9 mouse cellular contexts compared by ENCODE assay signal in the genomic region with DNA sequence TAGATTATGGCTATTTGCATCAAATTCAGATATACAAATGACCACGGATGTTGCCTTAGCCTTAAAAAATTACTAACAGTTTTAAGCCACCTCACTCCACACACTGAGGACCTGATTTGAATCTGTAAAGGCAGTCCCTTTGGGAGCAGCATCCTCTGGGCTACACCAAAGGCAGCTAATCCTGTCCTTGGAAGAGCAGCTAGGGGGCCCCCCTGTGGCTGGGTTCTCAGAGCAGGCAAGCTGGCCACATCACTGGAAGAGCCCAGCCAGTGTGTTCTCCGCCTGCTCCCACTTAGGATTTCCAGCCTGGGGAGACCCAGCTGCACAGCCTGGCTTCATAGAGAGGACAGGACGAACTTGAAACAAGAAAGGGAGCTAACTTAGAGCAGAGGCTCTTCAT. TPM values are rescaled to one million over a fixed set of nuclear protein-coding genes. Genes with fewer than 3 reads are reported as not detected.
DNase-seq lines count a peak whose midpoint lies in the region; ATAC-seq and TF ChIP-seq lines count a peak whose summit lies in the region.
"Had no signal": no experiment of that assay in that cellular context is flagged by ENCODE, and none has a peak within 500 bp of the region (broad histone marks: within the 10 kb centered on the region; RNA-seq: fewer than 3 reads in every experiment).

No protein-coding gene starts in this region.

- no peaks in the 10 kb centered on the region for H3K4me1 ChIP-seq in hindbrain, postnatal 0 days (ENCODE audit: insufficient read depth, low read length)
- peaks cover 23% of the 10 kb centered on the region for H3K4me1 ChIP-seq in hindbrain, embryonic 13.5 days (replicated peaks)
- H3K4me1 ChIP-seq in brown adipose tissue, adult 24 weeks (ENCODE audit: control insufficient read depth, insufficient read depth, insufficient read length, low read length) = no peaks in the 10 kb centered on the region
- H3K4me1 ChIP-seq in forebrain, embryonic 16.5 days (replicated peaks; ENCODE audit: control insufficient read depth, insufficient read depth, low read length) = no peaks in the 10 kb centered on the region; the same call in 1 of the 2 replicates

- no peak overlapping the region for H3K9ac ChIP-seq in hindbrain, postnatal 0 days (replicated peaks; ENCODE audit: low read length)
- no peak overlapping the region for H3K9ac ChIP-seq in hindbrain, embryonic 13.5 days
- no peak overlapping the region for H3K9ac ChIP-seq in forebrain, embryonic 16.5 days (replicated peaks; ENCODE audit: low read depth, low read length)

- no peak overlapping the region for H3K4me2 ChIP-seq in hindbrain, postnatal 0 days (ENCODE audit: low read depth, low read length)
- H3K4me2 ChIP-seq in hindbrain, embryonic 13.5 days = no peak overlapping the region
- H3K4me2 ChIP-seq in forebrain, embryonic 16.5 days (ENCODE audit: low read length) = no peak overlapping the region

- TF ChIP-seq CTCF in hindbrain, postnatal 0 days (IDR thresholded peaks at IDR 0.05; ENCODE audit: low read depth) = peak; percentile 53

- peaks cover 9% of the 10 kb centered on the region; the same call in 1 of the 2 replicates for H3K79me2 ChIP-seq in macrophage (ENCODE audit: inconsistent target)

- no peaks in the 10 kb centered on the region for H3K9me3 ChIP-seq in hindbrain, postnatal 0 days (ENCODE audit: low read length)
- no peaks in the 10 kb centered on the region for H3K9me3 ChIP-seq in hindbrain, embryonic 13.5 days
- no peaks in the 10 kb centered on the region for H3K9me3 ChIP-seq in forebrain, embryonic 16.5 days (ENCODE audit: control insufficient read depth, low read length)

- H3K27me3 ChIP-seq in hindbrain, postnatal 0 days (ENCODE audit: insufficient read depth, low read length) = no peaks in the 10 kb centered on the region
- no peaks in the 10 kb centered on the region for H3K27me3 ChIP-seq in hindbrain, embryonic 13.5 days
- H3K27me3 ChIP-seq in forebrain, embryonic 16.5 days (replicated peaks; ENCODE audit: control insufficient read depth, insufficient read depth, low read length) = no peaks in the 10 kb centered on the region

- peak; percentile 42; the same call in 1 of the 2 replicates for ATAC-seq in hindbrain, postnatal 0 days
- no peak for ATAC-seq in hindbrain, embryonic 13.5 days (ENCODE audit: low FRiP score)
- no peak for ATAC-seq in forebrain, embryonic 16.5 days

- H3K4me3 ChIP-seq in hindbrain, postnatal 0 days (ENCODE audit: low read length) = no peak overlapping the region
- no peak overlapping the region for H3K4me3 ChIP-seq in hindbrain, embryonic 13.5 days
- no peak overlapping the region for H3K4me3 ChIP-seq in brown adipose tissue, adult 24 weeks (ENCODE audit: insufficient read depth, low read depth, low read length)
- H3K4me3 ChIP-seq in macrophage (ENCODE audit: inconsistent target) = no peak overlapping the region
- H3K4me3 ChIP-seq in forebrain, embryonic 16.5 days (replicated peaks; ENCODE audit: low read length) = no peak overlapping the region

- H3K27ac ChIP-seq in hindbrain, postnatal 0 days = no peak overlapping the region
- no peak overlapping the region for H3K27ac ChIP-seq in hindbrain, embryonic 13.5 days
- peak overlapping the region; percentile 28; the same call in 1 of the 2 replicates for H3K27ac ChIP-seq in brown adipose tissue, adult 24 weeks (replicated peaks; ENCODE audit: low read depth, low read length)
- peak overlapping the region; percentile 70 for H3K27ac ChIP-seq in macrophage
- H3K27ac ChIP-seq in forebrain, embryonic 16.5 days (ENCODE audit: low read length) = no peak overlapping the region

- peaks cover 54% of the 10 kb centered on the region for H3K36me3 ChIP-seq in hindbrain, postnatal 0 days (ENCODE audit: insufficient read depth, low read length)
- H3K36me3 ChIP-seq in hindbrain, embryonic 13.5 days = peaks cover 96% of the 10 kb centered on the region
- H3K36me3 ChIP-seq in macrophage (ENCODE audit: inconsistent target) = peaks cover 53% of the 10 kb centered on the region
- peaks cover 40% of the 10 kb centered on the region for H3K36me3 ChIP-seq in forebrain, embryonic 16.5 days (ENCODE audit: control insufficient read depth, insufficient read depth)

- DNase-seq in hindbrain, postnatal 0 days (ENCODE audit: low spot score) = peak; percentile 67
- DNase-seq in ES-CJ7 (ENCODE audit: low read depth, low spot score) = peak; percentile 38
- DNase-seq in induced T-regulatory cell, adult 2 months (ENCODE audit: low read depth) = peak; percentile 32
- no peak for DNase-seq in spleen, postnatal 36 days (ENCODE audit: low spot score in 2 of 2)

- 31% methylated on average over 3 of the region's 3 CpGs for WGBS in hindbrain, postnatal 0 days
- WGBS in hindbrain, embryonic 13.5 days = 27% methylated on average over 3 of the region's 3 CpGs
- WGBS in macrophage (ENCODE audit: missing documents) = 68% methylated on average over 3 of the region's 3 CpGs
- WGBS in forebrain, embryonic 16.5 days = 29% methylated on average over 3 of the region's 3 CpGs

RNA-seq across cellular contexts. Expression of a gene that starts 18.3 kb away (rescaled TPM):
- 250 and 316 TPM in 2 replicates for total RNA-seq in hindbrain, postnatal 0 days (2014; rRNA removed)
- polyA plus RNA-seq in hindbrain, postnatal 0 days (2015; fragmentation: Nextera tagmentation; extraction: Ambion mirVana) = 354 and 366 TPM in 2 replicates
- polyA plus RNA-seq in hindbrain, embryonic 13.5 days (2015; fragmentation: Nextera tagmentation; extraction: Ambion mirVana) = 261 and 279 TPM in 2 replicates
- polyA plus RNA-seq in brown adipose tissue, adult 24 weeks (2012; ENCODE audit: insufficient read depth, insufficient read length, missing spikeins) = 2.1 and 5.5 TPM in 2 replicates
- total RNA-seq in macrophage (2018; cell fraction: chromatin; rRNA removed) = 10 to 100 TPM in 10 of 26 experiments, 1 to 10 TPM in 16; 1.5 to 27.6 (median 5.4) TPM
- total RNA-seq in macrophage (2018; cell fraction: cytosol; rRNA removed) = 10 to 100 TPM; 13.5 to 40.9 (median 29.4) TPM
- 10 to 100 TPM in 21 of 26 experiments, 1 to 10 TPM in 5; 5.8 to 46.1 (median 16.3) TPM for total RNA-seq in macrophage (2018; cell fraction: nucleus; rRNA removed)
- polyA plus RNA-seq in macrophage (2018) = 26.6 to 35.2 TPM (median 29.9 TPM) in 3 replicates
- 220 and 250 TPM in 2 replicates for polyA plus RNA-seq in forebrain, embryonic 16.5 days (2015; fragmentation: Nextera tagmentation; extraction: Ambion mirVana)

RNA-seq across cellular contexts. Expression of a gene that starts 29.6 kb away (rescaled TPM):
- 41.2 and 43.5 TPM in 2 replicates for total RNA-seq in hindbrain, postnatal 0 days (2014; rRNA removed)
- 34.4 and 36.4 TPM in 2 replicates for polyA plus RNA-seq in hindbrain, postnatal 0 days (2015; fragmentation: Nextera tagmentation; extraction: Ambion mirVana)
- polyA plus RNA-seq in hindbrain, embryonic 13.5 days (2015; fragmentation: Nextera tagmentation; extraction: Ambion mirVana) = 45.4 and 49.7 TPM in 2 replicates
- polyA plus RNA-seq in brown adipose tissue, adult 24 weeks (2012; ENCODE audit: insufficient read depth, insufficient read length, missing spikeins) = 15.1 and 17.6 TPM in 2 replicates
- total RNA-seq in macrophage (2018; cell fraction: chromatin; rRNA removed) = 100 to 1,000 TPM; 222 to 774 (median 306) TPM
- 10 to 100 TPM; 32.2 to 69.3 (median 50.8) TPM for total RNA-seq in macrophage (2018; cell fraction: cytosol; rRNA removed)
- 100 to 1,000 TPM in 21 of 26 experiments, 10 to 100 TPM in 5; 77.4 to 330 (median 164) TPM for total RNA-seq in macrophage (2018; cell fraction: nucleus; rRNA removed)
- 37.1 to 50.3 TPM (median 46.2 TPM) in 3 replicates for polyA plus RNA-seq in macrophage (2018)
- 53.9 and 58.5 TPM in 2 replicates for polyA plus RNA-seq in forebrain, embryonic 16.5 days (2015; fragmentation: Nextera tagmentation; extraction: Ambion mirVana)

RNA-seq across cellular contexts. Expression of a gene that starts 30.5 kb away (rescaled TPM):
- total RNA-seq in hindbrain, postnatal 0 days (2014; rRNA removed) = 44.7 and 55.1 TPM in 2 replicates
- polyA plus RNA-seq in hindbrain, postnatal 0 days (2015; fragmentation: Nextera tagmentation; extraction: Ambion mirVana) = 30.7 and 31.4 TPM in 2 replicates
- 37.5 and 39.6 TPM in 2 replicates for polyA plus RNA-seq in hindbrain, embryonic 13.5 days (2015; fragmentation: Nextera tagmentation; extraction: Ambion mirVana)
- polyA plus RNA-seq in brown adipose tissue, adult 24 weeks (2012; ENCODE audit: insufficient read depth, insufficient read length, missing spikeins) = 37.1 and 53.8 TPM in 2 replicates
- 100 to 1,000 TPM in 7 of 26 experiments, 10 to 100 TPM in 19; 49.4 to 172 (median 90.9) TPM for total RNA-seq in macrophage (2018; cell fraction: chromatin; rRNA removed)
- 100 to 1,000 TPM; 151 to 275 (median 203) TPM for total RNA-seq in macrophage (2018; cell fraction: cytosol; rRNA removed)
- total RNA-seq in macrophage (2018; cell fraction: nucleus; rRNA removed) = 100 to 1,000 TPM in 24 of 26 experiments, 10 to 100 TPM in 2; 77.1 to 174 (median 135) TPM
- polyA plus RNA-seq in macrophage (2018) = 144 to 222 TPM (median 173 TPM) in 3 replicates
- 29.4 and 30.1 TPM in 2 replicates for polyA plus RNA-seq in forebrain, embryonic 16.5 days (2015; fragmentation: Nextera tagmentation; extraction: Ambion mirVana)

RNA-seq across cellular contexts. Expression of a gene that starts 48.5 kb away (rescaled TPM):
- total RNA-seq in hindbrain, postnatal 0 days (2014; rRNA removed) = not detected in 2 replicates
- polyA plus RNA-seq in hindbrain, postnatal 0 days (2015; fragmentation: Nextera tagmentation; extraction: Ambion mirVana) = not detected in 2 replicates
- not detected in 2 replicates for polyA plus RNA-seq in hindbrain, embryonic 13.5 days (2015; fragmentation: Nextera tagmentation; extraction: Ambion mirVana)
- not detected in 2 replicates for polyA plus RNA-seq in brown adipose tissue, adult 24 weeks (2012; ENCODE audit: insufficient read depth, insufficient read length, missing spikeins)
- not detected for total RNA-seq in macrophage (2018; cell fraction: chromatin; rRNA removed)
- total RNA-seq in macrophage (2018; cell fraction: cytosol; rRNA removed) = not detected
- not detected for total RNA-seq in macrophage (2018; cell fraction: nucleus; rRNA removed)
- polyA plus RNA-seq in macrophage (2018) = not detected in 3 replicates
- not detected in 2 replicates for polyA plus RNA-seq in forebrain, embryonic 16.5 days (2015; fragmentation: Nextera tagmentation; extraction: Ambion mirVana)
- polyA plus RNA-seq: large intestine, adult 2 months had no signal

RNA-seq across cellular contexts. Expression of a gene that starts 53.5 kb away (rescaled TPM):
- 3.5 and 3.9 TPM in 2 replicates for total RNA-seq in hindbrain, postnatal 0 days (2014; rRNA removed)
- polyA plus RNA-seq in hindbrain, postnatal 0 days (2015; fragmentation: Nextera tagmentation; extraction: Ambion mirVana) = 2.4 and 2.8 TPM in 2 replicates
- polyA plus RNA-seq in hindbrain, embryonic 13.5 days (2015; fragmentation: Nextera tagmentation; extraction: Ambion mirVana) = 1.9 and 2.2 TPM in 2 replicates
- not detected in 2 replicates for polyA plus RNA-seq in brown adipose tissue, adult 24 weeks (2012; ENCODE audit: insufficient read depth, insufficient read length, missing spikeins)
- total RNA-seq in macrophage (2018; cell fraction: chromatin; rRNA removed) = not detected
- total RNA-seq in macrophage (2018; cell fraction: cytosol; rRNA removed) = not detected
- not detected for total RNA-seq in macrophage (2018; cell fraction: nucleus; rRNA removed)
- polyA plus RNA-seq in macrophage (2018) = not detected in 3 replicates
- polyA plus RNA-seq in forebrain, embryonic 16.5 days (2015; fragmentation: Nextera tagmentation; extraction: Ambion mirVana) = 2.0 and 2.5 TPM in 2 replicates
- polyA plus RNA-seq: large intestine, adult 2 months had no signal

Comparison
In these comparisons a context has a peak if more than half of its experiments do, and no peak if none do; other contexts are left out.
1. DNase-seq: peak in hindbrain, postnatal 0 days (single experiment), ES-CJ7 (single experiment) and induced T-regulatory cell, adult 2 months (single experiment); none in spleen, postnatal 36 days (0 of 2).
2. H3K27ac ChIP-seq: peak in brown adipose tissue, adult 24 weeks (single experiment) and macrophage (single experiment); none in hindbrain, postnatal 0 days (single experiment), hindbrain, embryonic 13.5 days (single experiment) and forebrain, embryonic 16.5 days (single experiment).